Mouse (Mus musculus): ENCODE measurements around the gene Dusp1. TPM values are rescaled to one million over a fixed set of nuclear protein-coding genes. Genes with fewer than 3 reads are reported as not detected.

The Dusp1 gene
- total and polyA plus RNA-seq, 3 experiments, result 3.5 to 9.9 (median 5.6) TPM

- Histone ChIP-seq H3K36me3 (replicated peaks in 1 of 2; ENCODE audit: control insufficient read depth in 1 of 2, insufficient read depth in 1 of 2, low read length in 1 of 2) (peaks cover 9 to 88% of the 10 kb centered on the region in 2 experiments), H3K27ac (ENCODE audit: insufficient read depth, low read depth) (no peak overlapping the region)
These were observed 21.1 kb upstream of the Dusp1 start for GRCm38 (mm10) chr17:26583056-26583455.

GRCm38 (mm10) chr17:26582297-26582696 is 20.4 kb upstream of the Dusp1 start:
- no peak for TF ChIP-seq ELF1 (IDR thresholded peaks at IDR 0.05; ENCODE audit: low read depth, low read length)
- no peak for TF ChIP-seq MXI1 (IDR thresholded peaks at IDR 0.05; ENCODE audit: low read depth, low read length)
- TF ChIP-seq E2F4 (IDR thresholded peaks at IDR 0.05; ENCODE audit: insufficient replicate concordance, low read depth, low read length), result no peak
- no peak for TF ChIP-seq JUN (IDR thresholded peaks at IDR 0.05; ENCODE audit: insufficient read depth, low read depth, low read length)
- TF ChIP-seq RAD21 (IDR thresholded peaks at IDR 0.05; ENCODE audit: low read depth, low read length), result no peak
- TF ChIP-seq JUND (conservative IDR thresholded peaks at IDR 0.05; ENCODE audit: low read depth, low read length), result no peak
- TF ChIP-seq ETS1 (conservative IDR thresholded peaks at IDR 0.05; ENCODE audit: low read depth, low read length), result no peak
- no peak for TF ChIP-seq PAX5 (IDR thresholded peaks at IDR 0.05; ENCODE audit: low read length)
- no peak for TF ChIP-seq TBP (conservative IDR thresholded peaks at IDR 0.05; ENCODE audit: low read depth, low read length)
- no peak for TF ChIP-seq SIN3A (IDR thresholded peaks at IDR 0.05; ENCODE audit: low read length)
- no peak for TF ChIP-seq MAFK (IDR thresholded peaks at IDR 0.05; ENCODE audit: insufficient replicate concordance, low read length)
- TF ChIP-seq USF1 (IDR thresholded peaks at IDR 0.05; ENCODE audit: low read depth, low read length), result no peak
- TF ChIP-seq ZC3H11A (IDR thresholded peaks at IDR 0.05; ENCODE audit: low read depth, low read length), result no peak
- no peak for TF ChIP-seq HCFC1 (IDR thresholded peaks at IDR 0.05; ENCODE audit: low read depth, low read length)
- TF ChIP-seq EP300 (IDR thresholded peaks at IDR 0.05; ENCODE audit: low read length), result no peak
- TF ChIP-seq USF2 (conservative IDR thresholded peaks at IDR 0.05; ENCODE audit: low read depth, low read length), result no peak
- TF ChIP-seq CTCF (conservative IDR thresholded peaks at IDR 0.05 in 1 of 2, IDR thresholded peaks at IDR 0.05 in 1 of 2; ENCODE audit: low read depth in 2 of 2, low read length in 2 of 2), result no peak
- no peak for TF ChIP-seq IRF4 (IDR thresholded peaks at IDR 0.05; ENCODE audit: low read depth, low read length)
- Histone ChIP-seq H3K27ac (ENCODE audit: insufficient read depth, low read depth) (no peak overlapping the region), H3K36me3 (replicated peaks in 1 of 2; ENCODE audit: control insufficient read depth in 1 of 2, insufficient read depth in 1 of 2, low read length in 1 of 2) (peaks cover 14 to 88% of the 10 kb centered on the region in 2 experiments), H3K9me3 (replicated peaks; ENCODE audit: low read length) (no peaks in the 10 kb centered on the region), H3K79me2 (replicated peaks; ENCODE audit: control insufficient read depth, extremely low read depth, insufficient read depth, poor library complexity, severe bottlenecking) (0 out of 2 replicates have a peak, but pooled peaks cover under 1% of the 10 kb centered on the region), H3K9ac (ENCODE audit: insufficient read depth, low read depth) (no peak overlapping the region), H3K4me1 (ENCODE audit: control insufficient read depth in 1 of 2, insufficient read depth in 2 of 2) (peaks cover 0 to 16% of the 10 kb centered on the region in 2 experiments; a peak in 1 of 4 replicates), H3K4me3 (replicated peaks in 1 of 3; ENCODE audit: low read depth in 2 of 3, low read length in 2 of 3, poor library complexity in 1 of 3) (no peak overlapping the region), H3K27me3 (replicated peaks) (no peaks in the 10 kb centered on the region), H3K4me2 (ENCODE audit: insufficient read depth, low read depth, poor library complexity, severe bottlenecking) (no peak overlapping the region)
- dilution Hi-C loops (cut with MboI; ENCODE audit: extremely low pct_ligation_motif_present, extremely low pct_unique_long_range_greater_than_20kb, low sequenced_read_pairs) (no loop called here), in situ Hi-C loops (cut with MboI; ENCODE audit: low pct_ligation_motif_present, low pct_unique_long_range_greater_than_20kb, low sequenced_read_pairs) (no loop called here)
- DNase-seq (ENCODE audit: extremely low read depth), result no peak

More at GRCm38 (mm10) chr17:26583056-26583455, 21.1 kb upstream of the Dusp1 start:
- no peaks in the 10 kb centered on the region for H3K79me2 ChIP-seq (replicated peaks; ENCODE audit: control insufficient read depth, extremely low read depth, insufficient read depth, poor library complexity, severe bottlenecking)
- dilution Hi-C loops (cut with MboI; ENCODE audit: extremely low pct_ligation_motif_present, extremely low pct_unique_long_range_greater_than_20kb, low sequenced_read_pairs) (no loop called here), in situ Hi-C loops (cut with MboI; ENCODE audit: low pct_ligation_motif_present, low pct_unique_long_range_greater_than_20kb, low sequenced_read_pairs) (no loop called here)
- no peak for DNase-seq (ENCODE audit: extremely low read depth)
- no peaks in the 10 kb centered on the region for H3K27me3 ChIP-seq (replicated peaks)
- no peak overlapping the region for H3K9ac ChIP-seq (ENCODE audit: insufficient read depth, low read depth)
- H3K4me2 ChIP-seq (ENCODE audit: insufficient read depth, low read depth, poor library complexity, severe bottlenecking), result no peak overlapping the region
- no peak for TF ChIP-seq E2F4 (IDR thresholded peaks at IDR 0.05; ENCODE audit: insufficient replicate concordance, low read depth, low read length)
- no peak for TF ChIP-seq NRF1 (IDR thresholded peaks at IDR 0.05; ENCODE audit: low read depth, low read length)
- no peak for TF ChIP-seq BHLHE40 (IDR thresholded peaks at IDR 0.05; ENCODE audit: low read depth, low read length)
- no peak for TF ChIP-seq IRF4 (IDR thresholded peaks at IDR 0.05; ENCODE audit: low read depth, low read length)
- no peak for TF ChIP-seq MXI1 (IDR thresholded peaks at IDR 0.05; ENCODE audit: low read depth, low read length)
- no peak for TF ChIP-seq ZKSCAN1 (IDR thresholded peaks at IDR 0.05; ENCODE audit: borderline replicate concordance, low read depth, low read length)
- no peak for TF ChIP-seq GABPA (IDR thresholded peaks at IDR 0.05; ENCODE audit: insufficient replicate concordance, low read depth, low read length)
- no peak for TF ChIP-seq TBP (conservative IDR thresholded peaks at IDR 0.05; ENCODE audit: low read depth, low read length)
- no peak for TF ChIP-seq CHD2 (IDR thresholded peaks at IDR 0.05; ENCODE audit: low read length)
- H3K4me1 ChIP-seq (ENCODE audit: control insufficient read depth in 1 of 2, insufficient read depth in 2 of 2), result peaks cover 0 to 16% of the 10 kb centered on the region in 2 experiments; a peak in 1 of 4 replicates
- no peaks in the 10 kb centered on the region for H3K9me3 ChIP-seq (replicated peaks; ENCODE audit: low read length)
- no peak overlapping the region for H3K4me3 ChIP-seq (replicated peaks in 1 of 3; ENCODE audit: low read depth in 2 of 3, low read length in 2 of 3, poor library complexity in 1 of 3)
